Mouse (Mus musculus): ENCODE measurements around the gene Gm4491. TPM values are rescaled to one million over a fixed set of nuclear protein-coding genes. Genes with fewer than 3 reads are reported as not detected.

Gm4491 gene
- polyA plus RNA-seq (2014; fragmentation: Illumina TruSeq; extraction: RNeasy Lipid Tissue Mini Kit (QIAGEN cat#74804); ENCODE audit: low read depth, low replicate concordance) = not detected

DNA sequence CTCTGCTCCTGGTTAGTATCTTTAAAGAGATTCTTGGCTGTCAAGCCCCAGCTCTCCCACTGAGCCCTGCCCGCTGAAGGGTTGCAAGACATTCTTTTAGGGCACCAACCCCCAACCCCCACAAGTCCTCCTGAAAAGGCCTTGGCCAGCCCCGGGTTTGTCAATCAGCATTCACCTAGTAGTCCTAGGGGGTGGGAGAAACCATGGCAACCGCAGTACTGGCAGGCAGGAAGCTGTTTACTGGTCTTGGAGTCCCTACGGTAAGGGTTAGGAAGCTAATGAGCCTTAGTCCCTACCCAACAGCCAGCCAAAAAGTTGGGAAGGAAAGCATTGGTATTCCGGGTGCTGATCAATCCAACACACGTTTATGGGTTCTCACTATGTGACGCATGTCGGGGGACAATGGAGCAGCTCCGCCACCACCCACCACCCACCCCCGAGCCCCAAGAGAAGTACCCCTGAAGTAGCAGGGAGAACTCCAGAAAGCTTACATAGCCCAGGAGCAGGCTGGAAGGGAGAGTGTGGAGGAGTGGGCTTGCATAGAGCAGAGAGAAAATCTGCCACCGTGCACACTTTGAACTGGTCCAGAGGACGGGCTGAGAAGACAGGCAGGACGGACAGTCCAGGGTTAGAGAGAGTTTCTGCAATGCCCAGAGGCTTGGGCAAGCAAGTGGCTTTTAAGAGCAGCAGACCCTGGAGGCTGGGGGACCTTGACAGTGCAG is at the start of gene Gm4491:
Gene Gm4491, minus strand, starts transcription at position 61 of the 722 bp plus-strand sequence.

GRCm38 (mm10) chr14:57133161-57133661 is 17.5 kb upstream of the Gm4491 start, which contains the start of gene Gjb6:
Gene Gjb6, minus strand, starts transcription at chr14:57133611.

GRCm38 (mm10) chr14:57104106-57105023 is 11.3 kb downstream of the Gm4491 start, which contains the start of gene Gjb2:
Gene Gjb2, minus strand, starts transcription at chr14:57104702.

Other genes starting within 250 kb of the Gm4491 start
- 216 TPM for gene Zmym2, start 229.2 kb downstream of the Gm4491 start, polyA plus RNA-seq (2014; fragmentation: Illumina TruSeq; extraction: RNeasy Lipid Tissue Mini Kit (QIAGEN cat#74804); ENCODE audit: low read depth, low replicate concordance)
- not detected for gene Gja3, start 57.8 kb downstream of the Gm4491 start, polyA plus RNA-seq (2014; fragmentation: Illumina TruSeq; extraction: RNeasy Lipid Tissue Mini Kit (QIAGEN cat#74804); ENCODE audit: low read depth, low replicate concordance)
- gene Gjb2, start 11.2 kb downstream of the Gm4491 start, polyA plus RNA-seq (2014; fragmentation: Illumina TruSeq; extraction: RNeasy Lipid Tissue Mini Kit (QIAGEN cat#74804); ENCODE audit: low read depth, low replicate concordance) = 7.1 TPM
- not detected for gene Gjb6, start 17.7 kb upstream of the Gm4491 start, polyA plus RNA-seq (2014; fragmentation: Illumina TruSeq; extraction: RNeasy Lipid Tissue Mini Kit (QIAGEN cat#74804); ENCODE audit: low read depth, low replicate concordance)

Data from adrenal gland, adult 10 weeks (tissue).